Mouse (Mus musculus): Measurements from ENCODE around the gene Maml3.

The Maml3 gene

DNA sequence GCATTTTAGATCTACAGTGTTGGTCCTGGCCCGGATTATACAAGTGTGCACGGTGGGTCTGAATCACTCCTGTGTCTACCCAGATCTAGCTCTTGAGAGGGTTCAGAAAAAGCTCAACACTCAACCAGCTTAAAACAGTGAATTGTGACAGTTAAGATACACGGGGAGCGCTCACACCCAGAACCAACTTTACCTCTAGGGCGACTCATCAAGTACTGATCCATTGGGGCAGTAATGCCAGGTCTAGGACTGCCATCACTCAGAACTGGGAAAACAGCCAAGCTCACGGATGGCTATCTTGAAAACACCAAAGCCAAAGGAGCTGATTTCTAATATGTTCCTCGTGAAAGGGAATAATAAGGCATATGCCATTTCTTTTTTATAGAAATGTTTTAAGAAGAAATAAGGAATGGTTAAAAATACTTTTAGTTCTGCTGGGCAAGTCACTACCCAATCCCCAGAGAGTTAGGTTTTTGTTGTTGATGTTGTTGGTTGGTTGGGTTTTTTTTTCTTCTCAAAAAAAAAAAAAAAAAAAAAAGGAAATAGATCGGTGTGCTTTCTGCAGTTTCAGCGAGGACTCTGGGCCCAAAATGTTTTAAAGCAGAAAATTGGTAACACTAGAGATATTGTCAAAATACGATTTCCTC is 103.9 kb downstream of the Maml3 start:
- 77% methylated on average over 10 of the region's 10 CpGs for WGBS

DNA sequence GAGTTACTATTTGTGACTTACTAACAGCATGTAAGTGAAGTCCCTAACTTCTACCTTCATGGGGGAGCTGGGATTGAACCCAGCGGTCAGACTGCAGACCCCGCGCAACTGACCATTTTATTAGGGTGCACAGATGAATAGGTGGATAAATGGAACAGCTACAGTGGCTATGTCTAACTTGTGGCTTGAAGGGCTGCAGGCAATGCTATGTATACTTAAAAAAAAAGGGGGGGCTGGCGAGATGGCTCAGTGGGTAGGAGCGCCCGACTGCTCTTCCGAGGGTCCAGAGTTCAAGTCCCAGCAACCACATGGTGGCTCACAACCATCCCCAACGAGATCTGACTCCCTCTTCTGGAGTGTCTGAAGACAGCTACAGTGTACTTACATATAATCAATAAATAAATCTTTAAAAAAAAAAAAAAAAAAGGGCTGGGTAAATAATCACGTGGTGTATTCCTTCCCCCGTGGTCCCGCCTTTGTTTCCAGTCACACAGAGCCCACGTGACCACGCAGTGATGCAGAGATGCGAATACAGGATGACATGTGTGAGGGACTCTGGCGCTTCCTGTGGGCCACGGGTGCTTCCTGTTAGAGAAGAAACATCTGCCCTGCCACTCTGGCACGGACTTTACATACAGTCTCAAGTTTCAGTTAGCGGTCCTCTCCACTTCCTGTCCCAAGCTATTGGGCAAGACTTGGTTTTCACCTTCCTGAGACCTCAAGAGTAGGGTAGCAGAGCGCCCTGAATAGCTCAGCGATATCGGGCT is 105.0 kb downstream of the Maml3 start:
- 87% methylated on average over 21 of the region's 21 CpGs for WGBS

DNA sequence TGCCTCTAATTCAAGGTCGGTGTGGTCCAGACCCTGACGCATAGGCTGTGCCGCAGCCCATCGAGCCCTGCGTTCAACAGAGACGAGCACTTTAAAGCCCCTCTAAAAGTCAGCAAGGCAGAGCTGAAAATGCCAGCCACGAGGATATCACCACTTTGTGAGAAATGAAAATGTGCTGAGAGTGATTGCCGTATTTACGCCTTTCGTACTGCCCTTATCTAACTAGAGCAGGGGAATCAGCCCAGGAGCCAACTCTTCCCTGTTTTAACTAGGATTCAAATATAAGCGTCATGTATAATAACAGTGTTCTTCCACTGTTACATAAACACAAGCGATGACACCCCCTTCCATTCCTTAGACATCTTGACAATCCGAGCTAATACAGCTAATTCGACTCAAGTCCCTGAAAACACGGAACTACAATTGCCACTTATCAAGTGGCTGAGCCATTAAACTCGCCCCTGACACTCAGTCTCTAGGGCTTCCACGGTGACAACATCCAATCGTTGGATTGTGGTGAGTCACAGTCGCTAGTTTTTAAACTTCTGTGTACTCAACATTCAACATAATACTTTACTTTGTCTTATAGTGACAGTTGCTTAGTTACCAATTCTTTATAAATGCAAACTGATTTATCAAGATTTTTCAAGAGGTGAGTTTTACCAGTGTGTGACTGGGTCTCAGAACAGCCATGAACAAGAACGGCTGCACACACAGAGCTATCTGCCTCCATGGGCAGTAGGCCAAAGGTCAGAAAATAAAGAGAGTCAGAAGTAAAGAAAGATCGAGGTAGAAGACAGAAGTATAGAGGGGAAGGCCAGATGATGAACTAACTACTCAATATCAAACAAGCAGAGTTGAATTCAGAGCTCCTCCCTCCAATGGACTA is 106.1 kb downstream of the Maml3 start:
- WGBS: 81% methylated on average over 21 of the region's 21 CpGs

DNA sequence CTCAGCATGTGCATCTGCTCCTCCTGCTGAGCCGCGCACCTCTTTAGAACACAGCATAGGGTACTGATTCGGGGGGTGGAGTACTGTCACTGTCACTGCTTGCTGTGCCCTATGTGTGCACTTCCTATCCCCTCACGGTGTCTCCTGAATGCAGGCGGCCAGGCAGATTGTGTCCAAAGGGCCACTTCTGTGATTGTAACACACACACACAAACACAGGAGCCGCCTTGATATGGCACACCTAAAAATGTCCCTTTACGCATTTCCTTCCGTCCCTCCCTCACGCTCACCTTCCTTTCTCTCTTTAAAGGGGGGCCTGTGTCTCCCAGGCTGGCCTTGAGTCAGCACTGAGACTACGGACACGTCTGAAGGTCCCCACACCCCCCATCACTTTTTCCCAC is 107.3 kb downstream of the Maml3 start:
- 90% methylated on average over 11 of the region's 11 CpGs for WGBS

DNA sequence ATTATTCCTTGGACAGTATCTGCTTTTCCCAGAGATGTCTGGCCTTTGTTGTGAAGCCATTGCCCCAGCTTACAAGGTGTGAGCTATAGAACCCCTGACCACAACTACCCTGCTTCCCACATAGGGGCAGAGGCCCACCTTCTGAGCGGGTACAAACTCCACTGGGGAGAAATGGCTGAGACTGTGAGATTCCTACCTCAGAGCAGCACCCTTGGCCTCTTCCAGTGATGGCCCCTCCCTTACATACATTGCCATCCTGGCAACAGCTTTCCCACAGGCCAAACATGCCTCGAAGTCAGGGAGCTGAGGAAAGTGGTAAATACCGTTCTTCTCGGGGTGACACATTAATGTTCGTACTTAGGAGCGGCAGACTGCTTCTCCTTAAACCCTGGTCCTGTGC is 118.4 kb downstream of the Maml3 start:
- WGBS: 88% methylated on average over 6 of the region's 6 CpGs

DNA sequence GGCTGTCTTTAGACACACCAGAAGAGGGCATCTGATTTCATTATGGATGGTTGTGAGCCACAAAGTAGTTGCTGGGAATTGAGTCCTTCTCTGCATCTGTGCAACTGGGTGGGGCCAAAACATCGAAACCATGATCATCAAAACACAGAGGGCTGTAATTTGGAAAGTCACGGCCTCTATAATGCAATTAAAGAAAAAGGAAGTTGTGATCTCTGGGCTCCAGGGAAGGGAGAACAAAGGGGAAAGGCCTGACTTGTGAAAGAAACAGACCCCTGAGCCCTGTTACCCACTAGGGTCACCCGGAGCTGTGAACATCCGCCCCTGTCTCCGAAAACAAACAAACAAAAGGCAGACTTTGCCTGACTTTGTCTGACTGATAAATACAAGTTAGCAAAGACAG is 123.4 kb downstream of the Maml3 start:
- WGBS: 77% methylated on average over 5 of the region's 5 CpGs

DNA sequence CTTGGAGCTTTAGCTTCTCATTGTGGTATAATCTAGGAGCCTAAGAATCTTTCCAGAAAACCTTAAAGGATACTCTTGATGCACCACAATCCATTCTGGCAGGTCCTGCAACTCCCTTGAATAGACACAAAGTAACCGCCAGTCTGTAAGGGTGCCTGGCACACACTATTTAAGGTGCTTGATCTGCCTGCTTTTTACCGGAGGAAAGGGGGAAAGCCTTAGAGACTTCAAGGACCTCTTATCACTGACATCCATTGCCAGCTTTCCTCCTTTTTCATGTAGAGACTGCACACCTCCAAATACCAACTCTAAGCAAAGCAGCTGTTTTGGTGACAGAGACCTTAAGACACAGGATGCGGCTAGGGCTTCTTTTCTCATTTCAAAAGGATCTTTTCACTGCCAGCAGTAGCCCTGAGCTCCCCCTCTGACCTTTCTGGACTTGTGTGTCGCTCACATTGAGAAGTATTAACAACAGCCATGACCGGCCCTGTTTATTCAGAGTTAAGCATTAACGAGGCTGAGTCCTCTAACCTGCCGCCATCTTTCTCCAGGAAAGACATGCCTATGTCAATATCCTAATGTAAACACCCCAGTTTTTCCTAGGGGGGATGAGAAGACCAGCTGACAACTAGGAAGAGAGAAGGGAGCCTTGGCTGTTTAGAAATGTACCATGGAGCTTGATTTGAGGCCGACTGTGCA is 127.1 kb downstream of the Maml3 start:
- WGBS: 89% methylated on average over 8 of the region's 8 CpGs

DNA sequence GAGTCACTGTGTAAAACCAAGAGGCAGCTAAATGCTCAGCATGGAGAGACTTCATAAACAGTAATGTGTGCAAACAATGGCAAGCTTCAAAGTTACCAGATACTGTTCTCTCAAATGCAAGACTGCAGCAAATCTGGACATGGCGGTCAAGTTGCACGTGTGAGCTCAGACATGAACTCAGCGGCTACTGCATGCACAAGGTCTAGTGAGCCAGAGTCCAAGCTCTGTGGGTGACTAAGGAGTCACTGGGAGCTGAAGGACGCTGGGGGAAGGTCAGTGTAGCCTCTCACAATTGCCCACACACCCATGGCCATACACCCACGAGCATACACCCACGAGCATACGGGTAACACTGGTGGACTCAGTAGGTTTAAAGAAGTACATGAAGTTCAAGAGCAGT is 130.3 kb downstream of the Maml3 start:
- WGBS: 92% methylated on average over 7 of the region's 7 CpGs

DNA sequence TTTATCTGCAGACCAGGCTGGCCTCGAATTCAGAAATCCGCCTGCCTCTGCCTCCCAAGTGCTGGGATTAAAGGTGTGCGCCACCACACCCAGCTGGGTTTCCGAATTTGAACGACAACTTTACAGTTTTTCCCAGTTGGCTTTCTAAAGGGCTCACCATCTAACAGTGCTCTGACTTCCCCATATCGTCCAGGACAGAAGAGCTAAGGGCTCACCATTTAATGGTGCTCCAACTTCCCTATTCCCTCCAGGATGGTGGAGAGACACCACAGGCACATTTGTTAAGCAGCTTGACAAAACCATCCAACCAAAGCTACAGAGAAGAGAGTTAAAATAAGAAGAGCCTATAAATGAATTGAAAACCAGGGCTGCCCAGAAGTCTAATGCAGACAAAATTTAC is 130.7 kb downstream of the Maml3 start:
- WGBS: 84% methylated on average over 6 of the region's 6 CpGs

DNA sequence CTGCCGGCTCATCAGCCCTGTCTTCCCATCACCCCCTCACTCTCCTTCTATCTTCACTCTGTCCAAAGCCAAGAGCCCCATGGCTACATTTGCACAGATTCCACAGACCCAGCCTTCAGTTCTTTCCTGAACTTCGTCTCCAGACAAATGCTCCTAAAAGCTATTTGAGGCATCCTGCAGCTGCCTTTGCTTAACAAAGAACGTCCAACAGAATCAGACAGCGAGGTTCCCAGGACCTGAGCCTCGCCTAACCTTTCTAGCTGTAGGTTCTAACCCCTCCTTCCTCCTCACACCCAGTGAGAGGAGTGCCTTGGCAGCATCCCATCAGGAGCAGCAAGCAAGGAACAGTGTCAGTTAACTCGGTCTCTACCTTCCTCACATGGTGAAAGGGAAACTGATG is 132.3 kb downstream of the Maml3 start:
- 77% methylated on average over 6 of the region's 6 CpGs for WGBS

DNA sequence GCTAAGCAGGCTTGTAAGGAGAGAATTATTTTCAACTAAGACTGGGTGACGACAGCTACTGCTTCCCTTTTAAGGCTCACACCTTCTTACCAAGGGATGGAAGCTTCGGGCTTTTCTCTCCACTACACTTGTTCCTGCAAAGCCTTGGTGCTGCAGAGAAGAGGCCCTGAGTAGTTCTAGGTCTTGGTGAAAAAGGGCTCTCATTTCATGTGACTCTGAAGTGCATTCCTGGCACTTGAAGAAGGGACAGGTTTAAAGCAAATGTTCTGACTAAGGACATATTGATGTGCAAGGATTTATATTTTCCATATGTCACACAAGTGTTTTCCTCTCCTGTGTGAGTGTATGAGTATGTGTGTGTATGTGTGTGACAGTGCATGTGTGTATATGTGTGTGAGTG is 134.4 kb downstream of the Maml3 start:
- WGBS: 60% methylated on average over 2 of the region's 2 CpGs

DNA sequence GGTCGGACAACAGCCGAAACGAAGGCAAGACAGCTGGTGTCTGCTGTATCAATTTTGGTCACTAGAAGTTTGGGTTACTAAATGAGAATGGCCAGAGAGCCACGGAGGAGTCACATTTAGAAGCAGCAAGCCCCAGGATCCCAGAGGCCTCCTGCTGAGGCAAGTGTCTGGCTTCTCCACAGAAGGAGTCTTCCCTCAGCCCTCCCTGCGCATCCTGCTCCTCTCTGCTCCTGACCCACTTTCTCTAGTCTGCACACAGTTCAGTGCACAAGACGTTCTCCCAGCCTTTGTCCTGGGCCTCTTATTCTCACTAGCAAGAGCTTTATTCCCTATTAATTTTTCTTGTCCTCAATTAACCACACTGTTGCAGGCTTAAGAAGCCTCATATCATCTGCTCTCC is 135.4 kb downstream of the Maml3 start:
- WGBS: 79% methylated on average over 6 of the region's 6 CpGs

DNA sequence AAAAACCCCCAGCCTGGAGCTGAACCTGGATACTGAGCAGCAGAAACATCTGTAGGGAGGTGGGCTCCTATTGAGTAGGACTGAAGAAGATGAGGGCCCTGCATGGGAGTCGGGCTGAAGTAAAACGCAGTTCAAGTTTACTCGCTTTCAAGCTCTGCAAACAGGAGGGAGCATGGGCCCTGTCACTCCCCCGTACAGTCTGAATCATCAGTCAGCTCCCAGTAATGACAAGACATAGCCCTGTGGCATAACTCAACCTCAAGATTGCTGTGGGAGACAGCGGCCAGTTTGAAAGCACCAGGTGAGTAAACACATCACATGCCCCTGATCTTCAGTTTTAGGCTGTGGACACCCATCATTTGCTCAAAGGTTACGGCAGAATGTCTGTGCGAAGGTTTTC is 139.0 kb downstream of the Maml3 start:
- 70% methylated on average over 7 of the region's 7 CpGs for WGBS

DNA sequence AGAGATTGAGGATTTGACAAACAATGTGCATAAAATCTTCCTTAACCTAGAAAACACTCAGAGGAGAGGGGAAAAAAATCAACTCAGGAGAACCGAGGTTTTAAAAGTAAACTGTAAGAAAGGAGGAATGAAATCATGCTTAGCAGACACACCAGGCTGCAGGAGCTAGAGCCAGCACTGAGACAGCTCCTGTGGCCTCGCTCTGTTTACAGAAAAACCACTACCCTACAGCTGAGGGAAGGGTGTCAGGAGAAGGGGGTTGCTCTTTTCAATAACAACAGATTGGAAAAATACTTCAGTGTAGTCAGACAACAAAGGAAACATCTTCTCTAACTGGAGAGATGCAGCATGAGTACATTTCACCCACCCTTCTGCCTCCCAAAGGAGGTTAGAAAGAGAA is 139.4 kb downstream of the Maml3 start:
- whole genome bisulfite sequencing: 45% methylated on average over 2 of the region's 2 CpGs

DNA sequence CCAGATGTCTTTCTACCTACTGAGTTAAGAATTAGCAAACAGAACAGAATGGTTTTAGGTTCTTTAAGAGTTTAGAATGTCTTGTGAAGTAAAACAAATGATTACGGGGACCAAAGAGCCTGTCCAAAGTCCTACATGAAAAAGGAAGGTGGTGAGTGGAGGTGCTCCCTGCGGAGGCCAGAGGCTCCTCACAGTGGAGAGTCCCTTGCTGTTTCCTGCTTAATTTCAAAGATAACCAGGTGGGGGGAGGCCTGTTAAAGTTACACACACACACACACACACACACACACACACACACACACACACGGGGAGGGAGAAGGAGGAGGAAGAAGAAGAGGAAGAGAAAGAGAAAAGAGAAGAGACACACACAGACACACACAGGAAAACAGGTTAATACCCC is 139.9 kb downstream of the Maml3 start:
- WGBS: 46% methylated on average over 3 of the region's 3 CpGs

DNA sequence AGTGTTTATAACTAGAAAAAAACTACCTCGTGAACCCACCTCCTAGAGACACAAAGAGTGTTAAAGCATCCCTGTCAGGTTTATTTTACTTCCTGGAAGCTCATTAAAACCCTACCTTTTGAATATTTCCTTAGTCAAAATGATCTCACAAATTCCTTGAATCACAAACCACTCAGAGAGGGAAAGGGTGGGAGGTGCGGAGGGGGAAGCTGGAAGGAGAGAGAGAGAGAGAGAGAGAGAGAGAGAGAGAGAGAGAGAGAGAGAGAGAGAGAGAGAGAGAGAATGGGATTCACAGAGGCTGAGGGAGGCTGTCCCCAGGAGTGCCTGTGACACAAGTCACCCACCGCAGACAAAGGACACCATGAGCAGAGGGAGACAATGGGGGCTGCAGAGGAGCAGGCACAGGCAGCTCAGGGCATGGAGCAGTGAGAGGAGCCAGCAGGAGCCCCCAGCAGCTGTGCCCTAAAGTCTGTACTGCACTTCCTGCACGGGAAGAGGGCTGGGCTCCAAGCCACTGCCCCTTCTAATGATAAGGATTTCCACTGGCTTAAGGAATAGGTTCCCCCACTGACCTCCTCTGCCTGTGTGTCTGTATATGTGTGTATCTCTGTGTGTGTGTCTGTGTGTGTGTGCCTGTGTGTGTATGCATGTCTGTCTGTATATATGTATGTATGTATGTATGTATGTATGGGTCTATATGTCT is 140.8 kb downstream of the Maml3 start:
- 26% methylated on average over 4 of the region's 4 CpGs for WGBS

DNA sequence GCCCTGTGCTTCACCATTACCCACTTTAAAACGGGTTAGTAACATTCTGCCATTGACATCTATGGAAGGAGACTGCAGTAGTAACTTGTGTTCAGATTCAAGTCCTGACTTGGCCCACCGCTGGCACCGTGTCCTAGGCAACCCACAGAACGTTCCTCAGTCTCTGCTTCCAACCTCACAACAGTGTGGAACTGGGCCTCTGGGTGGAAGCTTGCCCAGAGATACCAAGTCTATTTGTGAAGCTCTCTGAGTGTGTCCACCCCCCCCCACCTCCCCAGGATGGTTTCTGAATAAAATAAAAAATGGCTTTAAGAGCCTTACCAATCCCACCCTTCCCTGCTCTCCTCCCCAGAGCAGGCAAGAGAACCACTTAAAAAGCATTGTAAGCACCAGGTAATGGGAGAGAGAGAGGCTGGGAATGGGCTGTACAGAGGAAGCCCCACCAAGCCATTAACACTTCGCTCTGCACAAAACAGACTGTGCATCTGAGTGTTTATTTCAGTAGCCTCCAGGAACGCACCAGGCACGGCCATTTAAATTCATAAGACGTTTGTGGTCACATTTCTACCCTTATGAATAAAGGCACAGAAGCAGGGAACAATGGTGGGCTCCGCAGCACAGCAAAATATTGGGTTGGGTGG is 141.6 kb downstream of the Maml3 start:
- WGBS: 46% methylated on average over 9 of the region's 9 CpGs

DNA sequence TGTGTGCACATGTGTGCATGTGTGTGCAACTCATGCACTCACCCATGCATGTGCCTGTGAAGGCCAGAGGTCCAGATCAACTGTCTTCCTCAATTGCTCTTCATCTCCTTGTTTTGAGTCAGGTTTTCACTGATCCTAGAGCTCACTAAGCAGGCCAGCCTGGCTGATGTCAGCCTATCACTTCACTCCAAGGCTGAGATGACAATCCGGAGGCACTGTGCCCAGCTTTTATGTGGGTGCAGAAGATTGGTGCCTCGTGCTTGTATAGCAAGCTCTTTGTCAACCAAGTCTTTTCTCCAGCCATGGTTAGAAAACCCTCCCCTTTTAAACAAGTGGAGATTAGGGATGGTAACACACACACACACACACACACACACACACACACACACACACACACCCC is 146.1 kb downstream of the Maml3 start:
- 49% methylated on average over 2 of the region's 2 CpGs for WGBS

DNA sequence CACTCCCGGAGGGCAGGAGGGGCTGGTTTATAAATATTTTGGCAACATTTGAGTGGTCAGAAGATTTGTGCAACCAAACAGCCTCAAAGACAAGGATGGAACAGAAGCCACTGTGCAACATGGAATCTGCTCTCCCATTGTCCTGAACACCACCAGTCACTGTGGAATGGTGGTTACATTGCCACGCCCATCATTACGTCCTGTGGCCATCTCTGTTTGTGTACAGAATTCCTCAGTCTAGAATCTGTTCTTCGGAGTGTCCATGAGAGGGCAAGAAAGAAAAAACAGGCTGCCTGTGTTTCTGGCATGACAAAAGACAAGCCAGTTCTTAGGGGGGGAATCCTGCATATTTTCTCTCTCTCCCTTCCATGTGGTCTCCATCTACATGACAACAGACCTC is 150.4 kb downstream of the Maml3 start:
- WGBS: 76% methylated on average over 4 of the region's 4 CpGs

DNA sequence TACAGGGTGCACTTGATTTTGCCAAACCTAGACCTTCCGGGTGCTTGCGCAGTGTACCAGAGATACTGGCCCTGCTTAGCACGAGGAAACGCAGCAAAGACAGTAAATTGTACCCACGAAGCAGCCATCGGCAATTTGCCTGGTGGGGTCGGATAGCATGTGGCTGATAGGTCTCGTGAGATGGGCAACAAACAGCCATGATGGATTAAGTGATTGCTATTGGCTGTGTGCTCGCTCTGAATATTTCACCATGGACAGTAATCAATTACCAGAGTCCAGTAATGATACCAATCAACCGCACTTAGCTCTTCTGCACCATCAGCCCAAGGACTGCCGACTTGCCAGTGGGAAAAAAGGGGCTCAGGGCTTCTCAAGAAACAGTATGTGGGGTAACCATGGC is 150.9 kb downstream of the Maml3 start:
- WGBS: 87% methylated on average over 11 of the region's 11 CpGs

Measured in cerebral cortex, adult 2 months (tissue).